Mouse (Mus musculus) lung, postnatal 25 days (tissue): ENCODE measurements at regions not wholly inside any gene's neighbourhood (a gene's known extent, or its start where the extent isn't known, plus 50 kb on each side); places are given as distances from the start of the nearest gene placed in this dataset.
"Not testable (repeated sequence)": the region's sequence is repeated elsewhere in the genome, so short reads cannot be mapped to it uniquely, and the experiment has no call there.

Experiments
- DNase-seq: peaks from one replicate; pipeline ENCODE4 v3.0.0; 2022; ENCODE audit warnings: low spot score

GRCm38 (mm10) chr7:73688451-73688850 is 51.7 kb upstream of the Fam174b start:
- no peak for DNase-seq

DNA sequence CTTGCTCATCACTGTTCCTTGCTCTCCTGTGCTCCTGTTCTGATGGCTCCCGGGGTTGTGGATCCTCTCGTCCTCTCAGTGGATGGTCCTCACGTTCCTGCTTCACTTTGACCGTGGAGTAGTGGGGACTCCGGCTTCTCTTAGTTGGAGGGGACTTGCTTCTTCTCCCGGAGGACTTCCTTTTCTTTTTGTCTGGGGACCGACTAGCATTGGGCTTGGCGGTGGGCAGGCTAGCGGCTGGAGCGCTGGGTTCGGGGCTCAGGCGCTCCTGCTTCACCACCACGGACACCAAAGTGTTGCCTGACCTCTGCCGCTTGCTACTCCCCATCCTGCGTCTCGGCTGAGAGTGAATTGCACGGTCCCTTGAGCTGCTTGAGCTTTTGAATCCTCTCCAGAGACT is 53.9 kb upstream of the Fam174b start:
- DNase-seq = not testable (repeated sequence)

- DNase-seq = no peak
These were observed 57.3 kb upstream of the Fam174b start for GRCm38 (mm10) chr7:73682756-73683155.

DNA sequence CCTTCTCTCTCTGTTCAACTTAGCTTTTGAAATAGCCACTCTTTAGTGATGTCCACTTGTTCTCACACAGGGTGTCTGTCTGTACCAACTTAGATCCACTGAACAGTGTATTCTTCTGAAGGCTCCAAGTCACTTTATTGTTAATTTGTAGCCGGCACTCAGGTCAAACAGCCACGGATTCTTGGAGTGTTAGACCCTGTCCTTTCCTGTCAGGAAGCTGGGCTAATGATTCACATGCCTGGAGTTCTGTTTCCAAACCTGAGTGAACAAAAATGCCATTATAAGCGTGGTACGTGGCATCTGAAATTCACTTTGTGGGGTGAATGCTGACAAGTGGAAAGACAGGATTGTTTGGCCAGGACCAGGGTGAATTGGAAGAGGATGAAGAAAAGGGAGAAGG is 69.5 kb upstream of the Fam174b start:
- no peak for DNase-seq

- DNase-seq = no peak
These were observed 71.3 kb upstream of the Fam174b start for GRCm38 (mm10) chr7:73668791-73669190.

DNA sequence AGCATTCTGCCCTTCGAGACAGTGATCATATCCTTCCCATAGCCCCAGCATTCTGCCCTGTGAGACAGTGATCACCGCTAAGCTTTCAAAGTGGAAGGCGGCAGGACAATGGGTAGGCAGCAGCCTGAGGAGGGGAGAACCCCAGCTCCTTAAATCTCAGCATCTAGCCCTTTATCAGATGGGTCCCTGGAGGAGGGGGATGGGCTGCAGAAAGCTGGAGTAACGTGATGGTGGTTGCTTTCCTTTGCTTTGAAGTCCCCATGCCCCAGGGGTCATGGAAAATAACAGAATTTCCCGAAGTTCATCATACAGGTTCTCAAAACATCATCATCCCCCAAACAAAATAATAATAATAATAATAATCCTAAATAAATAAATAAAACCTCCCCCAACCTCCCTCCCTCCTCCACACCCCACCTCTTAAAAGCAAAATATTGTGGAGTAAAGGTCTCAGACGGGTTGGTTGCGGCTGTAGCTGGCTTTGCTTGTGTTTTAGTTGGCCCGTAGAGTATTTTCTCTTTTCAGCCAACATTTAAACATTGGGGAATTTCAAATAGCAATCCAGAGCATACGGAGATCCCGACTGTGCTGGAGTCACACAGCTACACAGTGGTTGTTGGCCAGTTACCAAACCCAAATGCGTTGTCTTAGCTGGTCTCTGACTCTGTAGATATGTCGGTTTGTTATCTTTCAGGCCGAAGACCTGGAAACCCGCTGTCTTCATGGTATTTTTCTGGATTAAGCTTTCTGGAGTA is 73.0 kb upstream of the Fam174b start:
- no peak for DNase-seq

DNA sequence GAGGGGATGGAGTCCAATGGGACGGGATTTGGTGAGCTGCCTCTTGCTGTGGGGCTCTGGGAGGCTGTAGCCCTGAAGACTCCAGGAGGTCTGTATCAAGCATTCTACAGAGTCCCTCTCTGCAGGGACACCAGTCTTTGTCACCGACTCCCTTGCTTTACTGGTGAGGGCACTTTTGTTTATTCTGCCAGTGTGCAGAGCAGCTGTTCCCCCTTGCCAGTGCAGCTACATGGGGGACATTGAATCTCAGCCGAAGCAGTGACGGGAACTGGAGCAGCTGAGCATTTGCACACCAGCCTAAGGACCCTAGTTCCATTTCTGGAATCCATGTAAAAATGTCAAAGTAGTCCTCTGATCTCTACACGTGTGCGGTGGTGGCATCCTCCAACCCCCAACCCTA is 75.1 kb upstream of the Fam174b start:
- DNase-seq = no peak

DNA sequence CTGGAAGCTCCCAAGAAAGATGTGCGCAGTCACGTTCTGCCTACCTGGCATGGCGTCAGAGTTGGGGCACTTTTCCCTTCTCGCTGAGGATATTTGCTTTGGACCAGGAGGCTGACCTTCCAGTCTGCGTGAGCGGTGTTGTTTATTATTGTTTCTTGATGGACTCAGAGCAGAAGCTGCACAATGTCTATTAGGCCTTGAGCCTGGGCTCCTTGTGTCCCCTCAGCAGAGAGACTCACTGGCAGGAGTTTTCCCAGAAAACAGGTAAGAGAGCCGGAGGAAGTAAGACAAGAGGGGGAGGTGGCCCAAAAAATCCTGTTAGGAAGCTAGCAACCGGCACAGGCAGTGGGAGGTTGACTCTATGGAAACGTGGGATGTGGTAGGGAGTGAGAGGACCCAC is 77.6 kb upstream of the Fam174b start:
- DNase-seq = no peak

DNA sequence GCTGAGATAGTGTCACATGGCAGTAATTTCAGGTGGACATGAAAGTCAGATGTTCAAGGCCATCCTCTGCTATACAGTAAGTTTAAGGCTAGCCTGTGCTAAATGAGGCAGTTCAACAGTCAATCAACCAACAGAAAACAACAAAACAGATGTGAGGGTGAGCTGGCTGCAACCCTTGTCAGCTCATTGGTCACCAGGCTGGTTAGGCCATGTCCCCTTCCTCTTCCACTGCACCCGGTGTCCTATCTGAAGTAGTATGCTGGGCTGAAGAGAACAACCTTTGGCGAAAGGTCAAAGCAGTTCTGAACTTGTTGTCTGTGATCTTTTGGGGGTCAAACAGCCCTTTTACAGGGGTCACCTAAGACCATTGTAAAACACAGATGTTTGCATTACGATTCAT is 78.2 kb upstream of the Fam174b start:
- DNase-seq = no peak

DNA sequence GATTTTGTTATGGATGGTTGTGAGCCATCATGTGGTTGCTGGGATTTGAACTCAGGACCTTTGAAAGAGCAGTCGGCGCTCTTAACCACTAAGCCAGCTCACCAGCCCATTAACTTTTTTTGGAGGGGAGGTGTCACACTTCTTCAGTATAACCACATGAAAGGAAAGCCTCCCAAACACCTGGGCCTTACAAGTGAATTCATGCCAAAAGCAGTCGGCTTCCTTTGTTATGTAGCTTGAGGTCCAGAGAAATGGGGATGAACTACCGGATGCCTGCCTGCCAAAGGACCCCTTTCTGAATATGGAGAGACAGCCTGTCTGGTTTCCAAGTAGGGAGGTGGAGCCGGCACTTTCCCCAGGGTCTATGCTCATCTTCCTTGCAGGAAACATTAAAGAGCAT is 80.6 kb upstream of the Fam174b start:
- DNase-seq = no peak

DNA sequence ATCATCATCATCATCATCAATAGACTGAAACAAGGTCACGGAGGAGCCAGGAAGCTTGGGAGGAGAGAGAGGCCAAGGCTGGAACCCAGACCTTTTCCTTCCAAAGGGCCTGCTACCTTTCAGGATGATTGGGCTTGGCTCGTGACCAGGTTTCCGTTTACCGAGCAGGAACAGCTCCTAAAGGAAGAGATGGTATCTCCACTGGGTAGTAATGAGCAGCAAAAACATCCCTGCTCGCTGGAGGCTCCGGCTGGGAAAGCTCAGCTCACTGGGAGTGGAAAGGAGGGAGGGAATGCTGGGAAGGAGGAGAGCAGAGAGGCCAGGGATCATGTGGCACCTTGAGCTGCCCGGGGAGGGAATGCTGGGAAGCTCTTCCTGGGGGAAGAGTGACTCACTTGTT is 82.8 kb upstream of the Fam174b start:
- DNase-seq = no peak

DNA sequence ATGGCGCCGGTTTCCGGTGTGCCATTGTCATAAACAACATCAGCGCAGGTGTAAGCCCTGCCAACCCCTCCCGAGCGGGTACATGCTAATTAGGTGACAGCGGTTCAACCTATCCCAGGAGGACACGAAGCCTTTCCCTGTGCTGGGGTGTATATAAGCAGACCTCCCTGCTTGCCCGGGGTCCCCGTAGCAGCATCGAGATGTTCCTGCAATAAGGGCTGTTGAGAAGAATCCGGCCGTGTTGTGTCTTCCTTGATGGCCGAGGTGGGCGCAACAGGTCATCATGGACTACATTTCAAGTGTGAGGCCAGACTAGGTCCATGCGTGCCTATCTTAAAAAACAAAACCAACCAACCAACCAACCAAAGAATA is 83.7 kb upstream of the Fam174b start:
- DNase-seq = not testable (repeated sequence)

GRCm38 (mm10) chr7:73655787-73656423 is 84.2 kb upstream of the Fam174b start:
- DNase-seq = peak; percentile 53

DNA sequence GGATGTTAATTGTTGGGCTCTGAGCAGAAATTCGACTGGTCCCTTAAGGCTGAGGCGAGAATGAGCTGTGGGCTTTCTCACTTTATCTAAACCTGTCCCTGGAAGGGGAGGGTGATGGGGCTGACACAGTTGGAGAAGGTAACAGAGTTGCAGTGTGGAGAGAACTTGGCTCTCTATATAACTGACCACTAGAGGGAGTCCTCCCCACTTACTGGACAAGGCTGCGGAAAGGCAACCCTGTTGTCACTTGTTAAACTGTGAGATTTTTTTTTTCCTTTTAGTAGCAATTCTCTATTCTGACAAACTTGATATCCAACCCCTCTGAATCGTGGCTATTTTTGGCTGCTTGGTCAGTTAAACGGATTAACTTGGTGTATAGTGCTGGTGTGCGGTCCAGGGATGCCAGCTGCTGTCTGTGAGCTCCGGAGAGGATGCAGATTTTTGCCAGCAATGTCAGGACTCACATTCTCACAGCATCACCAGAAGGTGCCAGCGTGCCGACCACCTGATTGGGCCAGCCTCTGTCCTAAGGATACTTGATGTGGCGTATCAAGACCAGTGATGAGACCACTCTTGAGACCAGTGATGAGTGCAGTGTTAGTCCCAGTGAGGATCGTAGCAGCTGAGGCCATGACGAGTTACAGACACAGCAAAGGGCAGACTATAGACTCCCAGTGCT is 85.8 kb upstream of the Fam174b start:
- peak; percentile 70 for DNase-seq

- DNase-seq = no peak
These were observed 89.2 kb upstream of the Fam174b start for GRCm38 (mm10) chr7:73650909-73651308.

DNA sequence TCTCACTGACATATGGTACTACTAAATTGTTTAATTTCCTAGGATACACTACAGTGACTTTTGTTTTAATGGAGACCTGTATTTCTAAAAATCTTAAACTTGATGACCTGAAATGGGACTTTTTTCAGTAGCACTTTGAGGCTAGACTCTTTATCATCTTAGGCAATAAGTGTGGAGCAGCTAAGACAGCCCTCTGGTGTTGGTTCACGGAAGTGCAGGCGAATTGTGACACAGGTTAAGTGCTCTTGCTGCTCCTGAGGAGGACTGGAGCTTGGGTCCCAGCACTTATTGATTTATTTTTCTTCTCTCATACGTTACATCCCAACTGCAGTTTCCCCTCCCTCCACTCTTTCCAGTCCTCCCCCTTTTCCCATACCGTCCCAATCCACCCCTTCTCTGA is 92.1 kb upstream of the Fam174b start:
- peak; percentile 87 for DNase-seq

DNA sequence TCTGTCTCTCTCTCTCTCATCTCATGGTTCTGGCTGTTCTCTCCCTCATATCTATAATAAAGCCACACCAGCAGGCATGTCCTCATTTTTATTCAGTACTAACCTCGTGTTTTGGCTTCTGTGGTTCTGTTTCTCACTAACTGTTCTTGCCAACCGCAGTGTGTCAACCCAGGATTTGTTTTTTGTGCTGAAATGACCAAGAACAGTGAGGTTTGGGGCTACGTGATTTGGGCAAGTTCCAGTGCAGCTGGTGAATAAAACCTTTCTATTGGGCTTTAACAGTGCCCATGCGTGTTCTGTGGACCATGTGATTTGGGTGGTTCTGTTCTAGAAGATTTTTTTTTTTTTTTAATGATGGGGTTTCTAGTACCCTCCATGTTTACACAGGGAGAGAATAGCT is 93.0 kb upstream of the Fam174b start:
- DNase-seq = no peak

DNA sequence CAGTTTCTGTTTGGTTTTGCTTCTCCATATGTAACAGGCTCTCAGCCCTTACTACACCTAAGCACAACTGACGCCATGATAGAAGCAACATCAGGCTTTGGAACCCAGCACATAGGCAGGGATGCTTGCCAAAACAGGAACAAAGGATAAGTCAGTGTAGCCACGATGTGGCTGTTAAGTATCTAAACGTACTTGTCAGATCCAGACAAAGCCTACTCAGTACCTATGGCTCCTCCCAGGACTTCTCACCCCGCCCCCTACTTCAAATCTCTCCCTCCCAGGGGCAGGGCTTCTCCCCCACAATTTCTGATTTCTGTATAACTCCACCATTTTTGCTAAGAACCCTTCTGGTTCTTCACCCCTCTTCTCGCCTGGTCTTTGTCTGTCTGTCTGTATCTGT is 93.4 kb upstream of the Fam174b start:
- no peak for DNase-seq

- DNase-seq = no peak
These were observed 95.7 kb upstream of the Fam174b start for GRCm38 (mm10) chr7:73644362-73644904.

GRCm38 (mm10) chr7:73643993-73644335 is 96.1 kb upstream of the Fam174b start:
- no peak for DNase-seq

DNA sequence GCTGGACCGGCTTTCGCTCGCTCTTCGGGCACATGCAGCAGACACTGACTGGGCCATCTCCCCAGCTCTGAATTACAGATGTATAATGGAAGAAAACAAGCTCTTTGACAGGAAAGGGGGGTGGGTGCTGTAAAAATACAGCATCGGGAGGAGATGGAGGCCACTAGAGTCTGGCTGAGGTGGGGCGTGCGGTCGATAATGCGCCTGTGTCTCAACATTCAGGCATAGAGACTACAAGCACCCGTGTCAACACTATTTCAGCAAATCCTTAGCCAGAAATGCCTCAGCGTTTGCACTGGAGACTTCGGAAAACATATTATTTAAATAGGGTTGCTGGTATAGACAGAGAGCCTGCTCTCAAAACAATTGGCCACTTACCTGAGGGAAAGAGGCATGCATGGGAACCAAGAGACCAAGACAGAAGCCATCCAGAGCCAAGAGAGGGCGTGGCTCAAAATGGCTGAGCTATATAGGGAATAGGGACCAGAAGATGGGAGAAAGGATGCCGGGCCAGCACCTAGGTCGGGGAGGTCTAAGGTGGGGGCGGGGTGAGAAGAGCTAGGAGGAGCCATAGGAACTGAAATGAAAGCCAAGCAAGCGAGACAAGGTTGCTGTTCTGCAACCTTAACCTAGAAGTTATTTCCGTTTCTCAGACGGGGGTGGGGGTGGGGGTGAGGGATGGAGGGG is 96.7 kb upstream of the Fam174b start:
- DNase-seq = no peak

DNA sequence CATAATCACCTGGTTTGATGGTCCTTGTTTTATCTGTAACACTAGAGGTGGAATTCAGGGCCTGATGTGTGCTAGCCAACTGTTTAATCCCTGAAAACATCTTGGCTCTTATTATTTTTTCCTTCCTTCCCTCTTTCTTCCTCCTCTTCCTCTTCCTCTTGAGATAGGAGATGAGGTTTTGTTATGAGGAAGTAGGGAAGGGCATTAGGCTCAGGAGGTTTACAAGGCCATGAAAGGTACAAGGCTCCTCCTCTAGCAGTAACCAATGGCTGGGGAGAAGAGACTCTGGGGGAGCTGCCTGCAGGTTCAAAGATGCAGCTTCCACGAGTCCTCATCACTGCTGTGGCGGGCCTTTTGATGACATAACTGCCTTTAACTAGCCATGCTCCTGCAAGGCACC is 98.6 kb upstream of the Chd2 start:
- DNase-seq = no peak

DNA sequence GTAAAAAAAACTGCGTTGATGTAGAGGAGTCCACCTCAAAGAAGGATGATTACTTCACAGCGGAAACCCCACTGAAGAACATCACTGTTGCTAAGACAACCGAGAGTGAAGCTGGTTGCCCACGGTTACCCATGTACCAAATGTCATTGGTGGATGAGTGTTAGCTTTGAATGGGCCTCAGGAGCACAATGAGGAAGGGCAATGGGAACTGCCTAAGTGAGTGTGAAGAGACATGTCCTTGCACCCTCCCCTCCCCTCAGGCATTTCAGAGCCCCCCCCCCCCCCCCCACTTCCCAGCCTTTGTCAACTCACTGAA is 96.1 kb upstream of the Chd2 start:
- DNase-seq = no peak
